Mouse (Mus musculus) adrenal gland, postnatal 10 days (tissue): Measurements from ENCODE around the gene Ttc17. TPM values are rescaled to one million over a fixed set of nuclear protein-coding genes. Genes with fewer than 3 reads are reported as not detected.

ENCODE experiments used
- microRNA-seq: library from miRNA; unstranded; fragments of <30 nt; microRNA quantifications from one replicate; pipeline ENCODE4 v1.2.0, GENCODE M21; 2021
- total RNA-seq, 2 experiments: library from RNA; stranded (reverse); gene quantifications; 2 replicates each; pipeline ENCODE4 v1.2.3; 2021

Ttc17 gene
- total RNA-seq, 2 experiments from 2014 or later: 26.7 to 28.0 TPM

Small RNAs within 50 kb of the gene (microRNA-seq; reads per million reads assigned to microRNA genes)
- 8.3 reads per million, percentile 12 among the genes with 10 or more reads in this experiment for gene Mir670

Other genes with a start within 250 kb of the Ttc17 start
- gene Hsd17b12, start 248.7 kb downstream of the Ttc17 start, total RNA-seq: 100 to 1,000 TPM; 151 to 164 TPM
- 10 to 100 TPM; 65.4 to 65.9 TPM for gene Api5, start 31.4 kb upstream of the Ttc17 start, total RNA-seq